Mouse (Mus musculus): ENCODE measurements at regions not wholly inside any gene's neighbourhood (a gene's known extent, or its start where the extent isn't known, plus 50 kb on each side); places are given as distances from the start of the nearest gene placed in this dataset.

DNA sequence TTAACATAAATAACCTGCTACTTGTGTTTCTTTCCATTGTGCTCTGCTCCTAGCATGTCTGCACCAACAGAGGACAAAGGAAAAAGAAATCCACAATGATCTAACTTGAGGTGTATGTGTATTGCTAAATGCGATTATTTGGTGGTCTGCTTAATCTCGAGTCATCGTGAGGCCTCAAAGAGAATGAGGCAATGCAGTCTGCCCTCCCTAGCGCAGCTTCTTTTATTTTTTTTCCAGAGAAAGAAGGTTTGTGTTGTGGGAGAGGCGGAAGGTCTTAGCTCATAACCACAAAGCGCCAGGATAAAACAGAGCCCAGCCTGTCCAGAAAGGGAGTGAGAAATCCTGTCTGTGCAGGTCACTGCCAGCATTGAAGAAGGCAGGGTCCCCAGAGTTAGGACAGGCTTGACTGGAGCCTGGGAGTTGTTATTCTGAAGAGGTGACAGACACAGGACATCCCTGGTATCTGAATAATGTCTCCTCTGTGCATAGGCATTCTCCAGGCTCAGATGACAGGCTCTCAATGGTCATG lies 751.3 kb upstream of the Intu start:
- no peak for DNase-seq (ENCODE audit: extremely low read depth)

DNA sequence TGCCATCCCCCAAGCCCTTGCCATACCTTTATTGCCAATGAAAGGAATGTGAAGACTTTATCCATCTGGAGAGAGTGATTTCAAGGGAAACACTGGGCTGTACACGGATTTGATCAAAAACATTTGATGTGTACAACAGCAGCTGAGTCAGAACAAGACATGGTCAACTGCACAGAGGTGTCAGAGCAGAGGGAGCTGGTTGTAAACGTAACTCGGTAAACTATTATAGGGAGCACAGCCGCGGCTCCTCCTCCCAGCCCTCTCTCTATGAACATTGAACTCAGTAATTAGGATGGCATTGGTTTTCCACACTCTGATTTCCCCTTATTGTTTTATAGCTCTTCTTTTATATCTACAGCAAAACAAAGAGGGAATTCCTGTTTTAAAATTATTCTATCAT lies 750.8 kb upstream of the Intu start:
- in situ Hi-C loops (cut with MboI; ENCODE audit: low pct_ligation_motif_present, low pct_unique_long_range_greater_than_20kb, low sequenced_read_pairs) (no loop called here), dilution Hi-C loops (cut with MboI; ENCODE audit: extremely low pct_ligation_motif_present, extremely low pct_unique_long_range_greater_than_20kb, low sequenced_read_pairs) (no loop called here)
- Histone ChIP-seq H3K27ac (ENCODE audit: insufficient read depth, low read depth) (no peak overlapping the region), H3K4me1 (ENCODE audit: control insufficient read depth in 1 of 2, insufficient read depth in 2 of 2) (no peaks in the 10 kb centered on the region), H3K4me2 (ENCODE audit: insufficient read depth, low read depth, poor library complexity, severe bottlenecking) (no peak overlapping the region), H3K4me3 (replicated peaks in 1 of 3; ENCODE audit: low read depth in 2 of 3, low read length in 2 of 3, poor library complexity in 1 of 3) (no peak overlapping the region), H3K36me3 (replicated peaks in 1 of 2; ENCODE audit: control insufficient read depth in 1 of 2, insufficient read depth in 1 of 2, low read length in 1 of 2) (no peaks in the 10 kb centered on the region), H3K79me2 (replicated peaks; ENCODE audit: control insufficient read depth, extremely low read depth, insufficient read depth, poor library complexity, severe bottlenecking) (no peaks in the 10 kb centered on the region), H3K9me3 (replicated peaks; ENCODE audit: low read length) (no peaks in the 10 kb centered on the region), H3K27me3 (replicated peaks) (no peaks in the 10 kb centered on the region), H3K9ac (ENCODE audit: insufficient read depth, low read depth) (no peak overlapping the region)
- no peak for DNase-seq (ENCODE audit: extremely low read depth)
- TF ChIP-seq MAX (IDR thresholded peaks at IDR 0.05; ENCODE audit: low read length), result no peak

More for the DNA sequence above, 751.3 kb upstream of the Intu start:
- H3K27ac ChIP-seq (ENCODE audit: insufficient read depth, low read depth), result no peak overlapping the region
- no peaks in the 10 kb centered on the region for H3K27me3 ChIP-seq (replicated peaks)
- no peaks in the 10 kb centered on the region for H3K79me2 ChIP-seq (replicated peaks; ENCODE audit: control insufficient read depth, extremely low read depth, insufficient read depth, poor library complexity, severe bottlenecking)
- TF ChIP-seq MAZ (IDR thresholded peaks at IDR 0.05; ENCODE audit: low read depth, low read length) (no peak), CHD1 (IDR thresholded peaks at IDR 0.05; ENCODE audit: low read depth, low read length) (no peak), MEF2A (IDR thresholded peaks at IDR 0.05; ENCODE audit: borderline replicate concordance, low read depth, low read length) (no peak), USF1 (IDR thresholded peaks at IDR 0.05; ENCODE audit: low read depth, low read length) (no peak), SMC3 (IDR thresholded peaks at IDR 0.05; ENCODE audit: low read depth, low read length) (no peak), UBTF (IDR thresholded peaks at IDR 0.05; ENCODE audit: low read depth, low read length) (no peak), SIN3A (IDR thresholded peaks at IDR 0.05; ENCODE audit: low read length) (no peak)
- H3K4me2 ChIP-seq (ENCODE audit: insufficient read depth, low read depth, poor library complexity, severe bottlenecking), result no peak overlapping the region
- H3K4me1 ChIP-seq (ENCODE audit: control insufficient read depth in 1 of 2, insufficient read depth in 2 of 2), result no peaks in the 10 kb centered on the region
- H3K9me3 ChIP-seq (replicated peaks; ENCODE audit: low read length), result no peaks in the 10 kb centered on the region
- no peak overlapping the region for H3K4me3 ChIP-seq (replicated peaks in 1 of 3; ENCODE audit: low read depth in 2 of 3, low read length in 2 of 3, poor library complexity in 1 of 3)
- dilution Hi-C loops (cut with MboI; ENCODE audit: extremely low pct_ligation_motif_present, extremely low pct_unique_long_range_greater_than_20kb, low sequenced_read_pairs), result no loop called here
- no peaks in the 10 kb centered on the region for H3K36me3 ChIP-seq (replicated peaks in 1 of 2; ENCODE audit: control insufficient read depth in 1 of 2, insufficient read depth in 1 of 2, low read length in 1 of 2)
- H3K9ac ChIP-seq (ENCODE audit: insufficient read depth, low read depth), result no peak overlapping the region
- in situ Hi-C loops (cut with MboI; ENCODE audit: low pct_ligation_motif_present, low pct_unique_long_range_greater_than_20kb, low sequenced_read_pairs), result no loop called here

DNA sequence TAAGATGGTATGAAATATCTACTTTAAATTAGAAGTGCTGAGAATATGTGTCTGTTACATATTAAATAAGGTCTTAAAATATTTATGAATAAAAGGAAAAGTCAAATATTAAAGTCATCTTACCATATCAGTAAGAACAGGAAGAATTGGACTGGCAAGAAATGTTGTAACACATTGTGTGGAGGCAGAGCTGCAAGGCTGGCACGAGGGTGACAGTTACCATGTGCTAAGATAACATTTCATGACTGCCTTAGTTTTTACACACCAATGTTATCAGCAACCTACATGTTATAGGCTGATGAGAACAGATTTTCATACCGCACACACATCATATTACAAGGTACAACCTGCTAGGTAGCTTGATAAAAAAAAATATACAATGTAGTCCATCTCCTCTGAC lies 746.2 kb upstream of the Intu start:
- H3K36me3 ChIP-seq (replicated peaks in 1 of 2; ENCODE audit: control insufficient read depth in 1 of 2, insufficient read depth in 1 of 2, low read length in 1 of 2), result no peaks in the 10 kb centered on the region
- in situ Hi-C loops (cut with MboI; ENCODE audit: low pct_ligation_motif_present, low pct_unique_long_range_greater_than_20kb, low sequenced_read_pairs), result no loop called here
- dilution Hi-C loops (cut with MboI; ENCODE audit: extremely low pct_ligation_motif_present, extremely low pct_unique_long_range_greater_than_20kb, low sequenced_read_pairs), result no loop called here
- H3K27me3 ChIP-seq (replicated peaks), result no peaks in the 10 kb centered on the region
- H3K4me2 ChIP-seq (ENCODE audit: insufficient read depth, low read depth, poor library complexity, severe bottlenecking), result no peak overlapping the region
- H3K79me2 ChIP-seq (replicated peaks; ENCODE audit: control insufficient read depth, extremely low read depth, insufficient read depth, poor library complexity, severe bottlenecking), result no peaks in the 10 kb centered on the region
- DNase-seq (ENCODE audit: extremely low read depth), result no peak
- H3K9ac ChIP-seq (ENCODE audit: insufficient read depth, low read depth), result no peak overlapping the region
- H3K27ac ChIP-seq (ENCODE audit: insufficient read depth, low read depth), result no peak overlapping the region
- no peaks in the 10 kb centered on the region for H3K9me3 ChIP-seq (replicated peaks; ENCODE audit: low read length)
- no peak for TF ChIP-seq UBTF (IDR thresholded peaks at IDR 0.05; ENCODE audit: low read depth, low read length)
- no peak for TF ChIP-seq RCOR1 (conservative IDR thresholded peaks at IDR 0.05; ENCODE audit: low read depth, low read length)
- no peak for TF ChIP-seq TBP (conservative IDR thresholded peaks at IDR 0.05; ENCODE audit: low read depth, low read length)
- TF ChIP-seq BHLHE40 (IDR thresholded peaks at IDR 0.05; ENCODE audit: low read depth, low read length), result no peak
- no peak for TF ChIP-seq ZC3H11A (IDR thresholded peaks at IDR 0.05; ENCODE audit: low read depth, low read length)
- H3K4me3 ChIP-seq (replicated peaks in 1 of 3; ENCODE audit: low read depth in 2 of 3, low read length in 2 of 3, poor library complexity in 1 of 3), result no peak overlapping the region
- H3K4me1 ChIP-seq (ENCODE audit: control insufficient read depth in 1 of 2, insufficient read depth in 2 of 2), result no peaks in the 10 kb centered on the region
